Mouse (Mus musculus) splenic B cell, adult 2 months (primary cell): ENCODE data around the gene Cttnbp2nl.
A peak's percentile ranks its signal among the peaks of the same experiment; 100 is the strongest.

Source experiments
- DNase-seq: peaks from one replicate; pipeline ENCODE4 v3.0.0-alpha.2; 2011; ENCODE audit warnings: low read depth, low spot score
- H3K27me3 ChIP-seq: 2 replicates; pipeline ENCODE4 v1.6.1; 2012; ENCODE audit warnings: mild to moderate bottlenecking, low read length, moderate library complexity, mixed read lengths; ENCODE audit not compliant: control insufficient read depth, poor library complexity, insufficient read depth, severe bottlenecking
- H3K36me3 ChIP-seq: 2 replicates; pipeline ENCODE4 v1.6.1; 2012; ENCODE audit warnings: mild to moderate bottlenecking, low read length, moderate library complexity, mixed read lengths; ENCODE audit not compliant: control insufficient read depth, poor library complexity, insufficient read depth, severe bottlenecking

Cttnbp2nl gene

GRCm38 (mm10) chr3:105071251-105071650, 18.3 kb upstream of the Cttnbp2nl start:
- Histone ChIP-seq H3K36me3 (no peaks in the 10 kb centered on the region), H3K27me3 (no peaks in the 10 kb centered on the region)
- no peak for DNase-seq

- H3K27me3 ChIP-seq: no peaks in the 10 kb centered on the region
- H3K36me3 ChIP-seq: no peaks in the 10 kb centered on the region
- no peak for DNase-seq
Measured at GRCm38 (mm10) chr3:105070553-105070952, 17.6 kb upstream of the Cttnbp2nl start.

GRCm38 (mm10) chr3:105066544-105066943, 13.6 kb upstream of the Cttnbp2nl start, which contains the start of gene 4930564D02Rik:
4930564D02Rik (plus strand) TSS chr3:105066844.
- DNase-seq: no peak
- H3K36me3 ChIP-seq: no peaks in the 10 kb centered on the region
- H3K27me3 ChIP-seq: no peaks in the 10 kb centered on the region

- Histone ChIP-seq H3K27me3 (no peaks in the 10 kb centered on the region), H3K36me3 (no peaks in the 10 kb centered on the region)
- no peak for DNase-seq
Measured at GRCm38 (mm10) chr3:105062676-105063075, 9.7 kb upstream of the Cttnbp2nl start.

- no peak for DNase-seq
- no peaks in the 10 kb centered on the region for H3K36me3 ChIP-seq
Measured at GRCm38 (mm10) chr3:105061991-105062390, 9.0 kb upstream of the Cttnbp2nl start.

GRCm38 (mm10) chr3:105061496-105061895, 8.6 kb upstream of the Cttnbp2nl start:
- Histone ChIP-seq H3K36me3 (no peaks in the 10 kb centered on the region), H3K27me3 (no peaks in the 10 kb centered on the region)
- no peak for DNase-seq

More at GRCm38 (mm10) chr3:105061991-105062390, 9.0 kb upstream of the Cttnbp2nl start:
- H3K27me3 ChIP-seq: no peaks in the 10 kb centered on the region

GRCm38 (mm10) chr3:105060992-105061391, 8.0 kb upstream of the Cttnbp2nl start:
- no peak for DNase-seq
- Histone ChIP-seq H3K36me3 (no peaks in the 10 kb centered on the region), H3K27me3 (no peaks in the 10 kb centered on the region)

GRCm38 (mm10) chr3:105059911-105060310, 7.0 kb upstream of the Cttnbp2nl start:
- no peaks in the 10 kb centered on the region for H3K27me3 ChIP-seq
- no peak for DNase-seq
- no peaks in the 10 kb centered on the region for H3K36me3 ChIP-seq

GRCm38 (mm10) chr3:105058627-105059513, 5.9 kb upstream of the Cttnbp2nl start:
- Histone ChIP-seq H3K27me3 (no peaks in the 10 kb centered on the region), H3K36me3 (no peaks in the 10 kb centered on the region)
- DNase-seq: peak; percentile 61

GRCm38 (mm10) chr3:105055666-105056065, 2.7 kb upstream of the Cttnbp2nl start:
- DNase-seq: no peak
- Histone ChIP-seq H3K36me3 (no peaks in the 10 kb centered on the region), H3K27me3 (no peaks in the 10 kb centered on the region)

- H3K36me3 ChIP-seq: no peaks in the 10 kb centered on the region
- H3K27me3 ChIP-seq: no peaks in the 10 kb centered on the region
- DNase-seq: no peak
Measured at GRCm38 (mm10) chr3:105054952-105055351, 2.0 kb upstream of the Cttnbp2nl start.

GRCm38 (mm10) chr3:105053698-105054001, 704 bp upstream of the Cttnbp2nl start:
- Histone ChIP-seq H3K36me3 (no peaks in the 10 kb centered on the region), H3K27me3 (no peaks in the 10 kb centered on the region)
- no peak for DNase-seq

- no peak for DNase-seq
- H3K36me3 ChIP-seq: no peaks in the 10 kb centered on the region
- H3K27me3 ChIP-seq: no peaks in the 10 kb centered on the region
Measured at GRCm38 (mm10) chr3:105052171-105052936, 592 bp downstream of the Cttnbp2nl start.

GRCm38 (mm10) chr3:105051103-105051502, 1.8 kb downstream of the Cttnbp2nl start:
- Histone ChIP-seq H3K27me3 (no peaks in the 10 kb centered on the region), H3K36me3 (no peaks in the 10 kb centered on the region)
- DNase-seq: no peak

GRCm38 (mm10) chr3:105049848-105050247, 3.1 kb downstream of the Cttnbp2nl start:
- DNase-seq: no peak
- Histone ChIP-seq H3K36me3 (no peaks in the 10 kb centered on the region), H3K27me3 (no peaks in the 10 kb centered on the region; the same call in 1 of the 2 replicates)
